Mouse (Mus musculus) neural tube, embryonic 14.5 days (tissue): ENCODE measurements around the gene Otop1. TPM values are rescaled to one million over a fixed set of nuclear protein-coding genes. Genes with fewer than 3 reads are reported as not detected.

Experiments used
- ATAC-seq: fragments of 200-750 bp; cut with Nextera tagmentation; 2 replicates; pipeline ENCODE4 v1.8.0; 2017; ENCODE audit warnings: low read depth, mild to moderate bottlenecking, moderate TSS enrichment, moderate library complexity
- H3K27ac ChIP-seq: fragments of 300-500 bp; sonication (generic); 2 replicates; pipeline ENCODE4 v1.5.1; 2014; ENCODE audit warnings: low read depth, mild to moderate bottlenecking, control low read depth, low read length, moderate library complexity, mixed read lengths
- H3K27me3 ChIP-seq: fragments of 300-500 bp; sonication (generic); 2 replicates; pipeline ENCODE4 v1.6.1; 2014; ENCODE audit warnings: low read length; ENCODE audit not compliant: control insufficient read depth, insufficient read depth
- H3K36me3 ChIP-seq: fragments of 300-500 bp; sonication (generic); 2 replicates; pipeline ENCODE4 v1.6.1; 2014; ENCODE audit warnings: low read length, mixed read lengths; ENCODE audit not compliant: control insufficient read depth, insufficient read depth
- H3K4me1 ChIP-seq: fragments of 300-500 bp; sonication (generic); 2 replicates; pipeline ENCODE4 v1.6.1; 2014; ENCODE audit warnings: low read length; ENCODE audit not compliant: control insufficient read depth, insufficient read depth
- H3K4me2 ChIP-seq: fragments of 300-500 bp; sonication (generic); 2 replicates; pipeline ENCODE4 v1.6.1; 2014; ENCODE audit warnings: mild to moderate bottlenecking, low read depth, low read length, control low read depth
- H3K4me3 ChIP-seq: fragments of 300-500 bp; sonication (generic); 2 replicates; pipeline ENCODE4 v1.5.1; 2014; ENCODE audit warnings: low read depth, low read length, control low read depth, mixed read lengths
- H3K9ac ChIP-seq: fragments of 300-500 bp; sonication (generic); replicated peaks from 2 replicates; pipeline ENCODE4 v1.6.1; 2014; ENCODE audit warnings: low read depth, mild to moderate bottlenecking, control low read depth, low read length, mixed read lengths
- H3K9me3 ChIP-seq: fragments of 300-500 bp; sonication (generic); 2 replicates; pipeline ENCODE4 v1.6.1; 2016; ENCODE audit warnings: low read length; ENCODE audit not compliant: control insufficient read depth
- WGBS: fragments of 180-500 bp; shearing (Covaris S2); extraction: QIAGEN DNeasy Blood & Tissue Kit; methylation state at CpG from one replicate; pipeline ENCODE4 v1.1.7; 2014; 5-methylcytosine and 5-hydroxymethylcytosine counted together
- polyA plus RNA-seq: library from polyadenylated mRNA; unstranded; fragments of >200 nt; fragmentation: Nextera tagmentation; extraction: Ambion mirVana; gene quantifications from 2 replicates; pipeline ENCODE4 v1.2.1, GENCODE M21; 2014

Gene Otop1
- polyA plus RNA-seq, 1 experiment from 2014 or later, result not detected

- Histone ChIP-seq H3K9me3 (no peaks in the 10 kb centered on the region), H3K9ac (no peak overlapping the region), H3K4me1 (no peaks in the 10 kb centered on the region), H3K4me3 (no peak overlapping the region), H3K4me2 (no peak overlapping the region), H3K27ac (no peak overlapping the region), H3K36me3 (no peaks in the 10 kb centered on the region), H3K27me3 (no peaks in the 10 kb centered on the region)
- ATAC-seq, result no peak
- WGBS, result 72% methylated on average over 3 of the region's 3 CpGs
Measured at GRCm38 (mm10) chr5:38309795-38310194, 34.0 kb downstream of the Otop1 start.

- H3K27me3 ChIP-seq, result peaks cover 20% of the 10 kb centered on the region
- 2% methylated on average over 64 of the region's 67 CpGs for WGBS
- ATAC-seq, result peak; percentile 71
Measured at GRCm38 (mm10) chr5:38318966-38319786, 43.4 kb downstream of the Otop1 start, which contains the start of gene Drd5. Gene Drd5 (plus strand): TSS chr5:38319367.

GRCm38 (mm10) chr5:38333381-38333780, 57.6 kb downstream of the Otop1 start:
- 72% methylated on average over 4 of the region's 4 CpGs for WGBS

More at GRCm38 (mm10) chr5:38318966-38319786, 43.4 kb downstream of the Otop1 start, which contains the start of gene Drd5:
- Histone ChIP-seq H3K36me3 (no peaks in the 10 kb centered on the region), H3K4me2 (peak within 1 kb of the TSS; percentile 74), H3K9me3 (no peaks in the 10 kb centered on the region), H3K4me1 (no peaks in the 10 kb centered on the region), H3K27ac (no peak within 1 kb of the TSS), H3K9ac (peak within 1 kb of the TSS; percentile 39; the same call in 1 of the 2 replicates), H3K4me3 (peak within 1 kb of the TSS; percentile 35)

DNA sequence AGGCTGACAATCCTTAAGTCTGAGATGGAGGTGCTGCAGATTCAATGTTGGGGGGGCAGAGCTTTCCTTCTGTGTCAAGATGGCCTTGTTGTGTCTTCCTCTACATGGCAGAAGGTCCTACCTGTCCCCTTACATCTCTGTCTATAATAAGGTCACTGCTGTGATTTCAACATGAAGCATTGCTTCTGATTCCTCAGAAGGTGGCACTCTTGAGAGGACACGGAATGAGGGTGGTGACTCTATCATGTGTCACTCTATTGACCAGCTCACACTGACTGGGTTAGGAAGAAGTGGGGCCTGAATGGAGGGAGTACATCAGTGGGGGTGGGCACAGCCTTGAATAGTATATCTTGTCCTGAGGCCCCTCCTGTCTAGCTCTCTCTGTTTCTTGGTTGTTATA, 58.8 kb downstream of the Otop1 start:
- Histone ChIP-seq H3K4me1 (no peaks in the 10 kb centered on the region), H3K4me3 (no peak overlapping the region), H3K36me3 (no peaks in the 10 kb centered on the region), H3K27ac (no peak overlapping the region), H3K9ac (no peak overlapping the region), H3K27me3 (no peaks in the 10 kb centered on the region), H3K4me2 (no peak overlapping the region), H3K9me3 (no peaks in the 10 kb centered on the region)
- WGBS, result 40% methylated on average over 1 of the region's 1 CpGs
- no peak for ATAC-seq

More at GRCm38 (mm10) chr5:38333381-38333780, 57.6 kb downstream of the Otop1 start:
- no peaks in the 10 kb centered on the region for H3K9me3 ChIP-seq
- no peak for ATAC-seq
- no peak overlapping the region for H3K27ac ChIP-seq
- H3K4me3 ChIP-seq, result no peak overlapping the region
- no peaks in the 10 kb centered on the region for H3K27me3 ChIP-seq
- H3K36me3 ChIP-seq, result no peaks in the 10 kb centered on the region
- H3K4me1 ChIP-seq, result no peaks in the 10 kb centered on the region
- H3K9ac ChIP-seq, result no peak overlapping the region
- H3K4me2 ChIP-seq, result no peak overlapping the region

- Histone ChIP-seq H3K9me3 (no peaks in the 10 kb centered on the region), H3K36me3 (no peaks in the 10 kb centered on the region), H3K4me3 (no peak overlapping the region), H3K27me3 (no peaks in the 10 kb centered on the region), H3K4me2 (no peak overlapping the region), H3K4me1 (no peaks in the 10 kb centered on the region), H3K27ac (no peak overlapping the region), H3K9ac (no peak overlapping the region)
- ATAC-seq, result no peak
- WGBS, result 66% methylated on average over 3 of the region's 3 CpGs
Measured at GRCm38 (mm10) chr5:38343101-38343500, 67.3 kb downstream of the Otop1 start.

DNA sequence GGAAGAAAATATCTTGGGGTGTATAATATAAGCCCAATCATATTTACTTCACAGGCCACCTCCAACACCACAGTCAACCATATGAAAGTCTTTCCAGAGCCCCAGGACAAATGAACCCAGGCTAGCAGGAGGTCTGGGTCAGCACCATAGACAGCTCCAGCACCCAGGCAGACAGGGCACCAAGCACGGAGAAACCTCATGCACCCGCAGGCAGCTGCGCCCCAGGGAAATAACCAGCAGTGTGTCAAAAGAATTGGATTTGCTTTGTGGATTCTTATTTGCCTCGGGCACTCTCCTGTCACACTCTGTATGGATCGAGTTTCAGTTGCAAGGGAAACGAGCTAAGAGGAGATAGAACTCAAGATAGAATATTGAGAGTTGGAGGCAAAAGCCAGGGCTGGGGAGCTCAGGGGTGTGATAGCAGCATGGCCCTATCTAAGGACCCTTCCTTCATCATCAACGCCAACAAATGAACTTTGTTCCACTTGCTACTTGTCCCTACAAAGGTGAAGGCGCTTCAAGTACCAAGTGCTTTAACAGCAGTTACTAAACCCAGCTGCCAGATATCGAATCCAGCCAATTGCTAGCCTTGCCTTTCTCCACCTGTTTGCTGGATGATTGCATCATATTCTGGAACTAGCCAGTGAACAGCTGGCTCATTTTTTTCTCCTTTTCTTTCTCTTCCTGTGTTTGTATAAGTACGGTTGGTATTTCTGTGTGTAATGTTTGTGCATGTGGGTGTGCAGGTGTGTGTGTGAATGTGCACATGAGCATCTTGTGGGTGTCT, 71.1 kb downstream of the Otop1 start:
- no peak overlapping the region for H3K4me3 ChIP-seq
- H3K27ac ChIP-seq, result no peak overlapping the region
- H3K36me3 ChIP-seq, result no peaks in the 10 kb centered on the region
- H3K9me3 ChIP-seq, result no peaks in the 10 kb centered on the region
- WGBS, result 44% methylated on average over 10 of the region's 10 CpGs
- no peak overlapping the region for H3K4me2 ChIP-seq
- H3K4me1 ChIP-seq, result no peaks in the 10 kb centered on the region
- no peak overlapping the region for H3K9ac ChIP-seq
- ATAC-seq, result no peak
- no peaks in the 10 kb centered on the region for H3K27me3 ChIP-seq

DNA sequence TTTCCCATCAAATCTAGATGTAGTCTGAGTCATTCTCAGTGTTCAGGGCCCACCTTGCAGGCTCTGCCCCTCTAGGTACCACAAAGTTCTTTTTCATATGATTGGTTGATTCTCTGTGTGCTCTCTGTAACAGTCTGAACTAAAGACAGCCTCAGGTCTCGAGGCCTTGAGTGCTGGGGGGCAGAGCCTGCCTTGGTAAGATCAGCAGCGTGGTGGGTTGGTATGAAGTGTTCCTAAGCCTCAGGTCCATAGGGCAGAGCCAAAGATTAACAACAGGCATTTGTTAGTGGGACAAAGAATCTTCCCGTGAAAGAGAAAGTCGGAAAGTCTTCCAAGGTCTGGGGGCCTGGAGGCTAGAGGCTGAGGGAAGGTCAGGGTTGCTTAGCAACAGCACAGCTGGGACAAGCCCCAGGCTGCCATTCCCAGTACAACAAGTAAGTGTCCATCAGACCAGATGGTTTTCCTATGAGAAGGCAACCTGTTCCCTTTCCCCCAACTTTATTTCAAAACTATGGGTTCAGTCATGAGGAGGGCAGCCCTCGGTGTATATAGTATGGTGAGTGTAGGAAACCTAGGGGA, 74.7 kb downstream of the Otop1 start:
- H3K4me1 ChIP-seq, result no peaks in the 10 kb centered on the region
- WGBS, result 15% methylated on average over 5 of the region's 5 CpGs
- no peak overlapping the region for H3K27ac ChIP-seq
- no peak overlapping the region for H3K4me2 ChIP-seq
- H3K9ac ChIP-seq, result no peak overlapping the region
- H3K27me3 ChIP-seq, result no peaks in the 10 kb centered on the region
- no peak for ATAC-seq
- H3K4me3 ChIP-seq, result no peak overlapping the region
- no peaks in the 10 kb centered on the region for H3K9me3 ChIP-seq
- no peaks in the 10 kb centered on the region for H3K36me3 ChIP-seq
